Mouse (Mus musculus): ENCODE results near the gene Ccdc182.

DNA sequence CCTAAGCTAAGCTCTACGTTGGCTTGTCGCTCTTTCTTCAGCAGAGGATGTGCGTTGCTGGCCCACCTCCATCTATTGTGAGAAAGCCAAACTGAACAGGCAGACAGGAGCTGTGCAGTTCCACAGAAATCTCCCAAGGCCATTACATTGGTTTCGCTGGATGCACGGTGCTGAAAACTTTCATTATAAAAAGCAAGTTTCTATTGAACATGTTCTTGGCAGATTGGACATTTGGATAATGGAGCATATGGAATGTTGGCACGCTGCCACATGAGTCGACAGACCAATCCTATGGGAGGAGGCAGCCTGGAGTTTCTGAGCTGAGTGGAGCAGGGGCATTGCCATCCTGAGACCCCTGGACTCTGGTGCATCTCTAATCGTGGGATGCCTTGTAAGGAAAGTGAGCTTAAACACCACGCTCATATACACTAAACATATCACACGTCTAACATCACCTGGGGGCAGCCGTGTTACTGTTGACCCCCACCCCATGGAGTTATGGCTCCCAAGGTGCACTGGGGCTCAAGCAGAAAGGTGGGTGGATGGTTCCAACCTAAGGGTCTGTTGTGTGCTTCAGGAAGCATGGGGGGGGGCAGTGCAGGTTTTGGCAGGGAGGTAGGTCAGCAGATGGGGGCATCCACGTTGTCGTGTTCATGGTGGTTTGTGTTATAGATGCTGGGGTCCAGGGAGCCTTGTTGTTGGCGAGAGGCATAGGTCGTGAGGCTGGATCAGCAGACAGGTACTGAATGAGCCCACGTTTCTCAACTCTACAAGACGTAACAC is 35.1 kb downstream of the Ccdc182 start:
- TF ChIP-seq CTCF (conservative IDR thresholded peaks at IDR 0.05; ENCODE audit: low read length) (no peak), POU5F1 (IDR thresholded peaks at IDR 0.05; ENCODE audit: borderline replicate concordance, low read length) (no peak)
